Comparison of ENCODE assay signal across 9 mouse cellular contexts in the genomic region with DNA sequence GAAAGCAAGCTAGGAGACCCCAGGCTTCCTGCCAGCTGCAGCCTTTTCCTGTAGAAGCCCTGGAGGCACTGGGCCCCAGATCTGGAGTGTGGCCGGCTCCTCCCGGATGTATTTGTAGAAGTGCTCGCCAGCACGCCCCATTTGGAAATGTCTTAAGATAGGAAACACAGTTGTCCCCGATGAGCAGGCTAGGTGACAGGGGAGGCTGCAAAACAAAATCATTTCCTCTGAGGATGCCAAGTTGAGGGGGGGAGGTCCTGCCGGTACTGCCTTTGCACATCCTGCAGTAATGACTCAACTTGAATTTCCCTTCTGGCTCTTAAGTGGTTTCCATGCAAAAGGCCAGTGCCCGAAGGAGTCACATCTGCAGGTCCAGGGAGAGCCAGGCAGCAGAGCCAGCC.
DNase-seq lines count a peak whose midpoint lies in the region; ATAC-seq and TF ChIP-seq lines count a peak whose summit lies in the region.
"Had no signal": no experiment of that assay in that cellular context is flagged by ENCODE, and none has a peak within 500 bp of the region (broad histone marks: within the 10 kb centered on the region; RNA-seq: fewer than 3 reads in every experiment).

No protein-coding gene starts in this region.

- no peaks in the 10 kb centered on the region for H3K9me3 ChIP-seq in kidney, embryonic 14.5 days (ENCODE audit: control insufficient read depth, low read length)
- H3K9me3 ChIP-seq in stomach, postnatal 0 days (ENCODE audit: control insufficient read depth, low read length): no peaks in the 10 kb centered on the region

- no peak for TF ChIP-seq CTCF in stomach, postnatal 0 days (IDR thresholded peaks at IDR 0.05; ENCODE audit: low read depth)

- peak; percentile 7 for DNase-seq in ovary, postnatal 14 days (ENCODE audit: low spot score)
- no peak for DNase-seq in ovary, postnatal 36 days (ENCODE audit: low spot score)
- DNase-seq in gastrocnemius, postnatal 4 days (ENCODE audit: low spot score in 2 of 2): peak; percentile 21 to 23
- no peak for DNase-seq in stomach, postnatal 0 days (ENCODE audit: low spot score)
- no peak for DNase-seq in embryo, embryonic 10 days (ENCODE audit: low spot score)
- no peak for DNase-seq in frontal cortex, postnatal 14 days (ENCODE audit: low spot score in 2 of 2)
- DNase-seq in spleen, postnatal 14 days (ENCODE audit: low spot score in 2 of 2): no peak

- ATAC-seq in kidney, embryonic 14.5 days (ENCODE audit: low FRiP score, low TSS enrichment): no peak
- peak; percentile 13; the same call in 1 of the 2 replicates for ATAC-seq in stomach, postnatal 0 days (ENCODE audit: low FRiP score, low TSS enrichment)

- no peaks in the 10 kb centered on the region for H3K36me3 ChIP-seq in kidney, embryonic 14.5 days (ENCODE audit: control insufficient read depth, insufficient read depth, low read length)
- no peaks in the 10 kb centered on the region for H3K36me3 ChIP-seq in stomach, postnatal 0 days (ENCODE audit: control insufficient read depth, insufficient read depth, low read length)

- no peak for TF ChIP-seq EP300 in stomach, postnatal 0 days (optimal IDR thresholded peaks at IDR 0.05)

- H3K27ac ChIP-seq in kidney, embryonic 14.5 days (ENCODE audit: low read depth, low read length): peak overlapping the region; percentile 67
- H3K27ac ChIP-seq in stomach, postnatal 0 days (replicated peaks): no peak overlapping the region
- H3K27ac ChIP-seq: liver, embryonic 14.5 days had no signal

- no peak overlapping the region for H3K4me3 ChIP-seq in kidney, embryonic 14.5 days (ENCODE audit: low read length)
- H3K4me3 ChIP-seq in stomach, postnatal 0 days (ENCODE audit: low read depth, low read length): no peak overlapping the region

- 41% methylated on average over 7 of the region's 7 CpGs for WGBS in kidney, embryonic 14.5 days
- 64% methylated on average over 7 of the region's 7 CpGs for WGBS in stomach, postnatal 0 days

- peaks cover 12% of the 10 kb centered on the region; the same call in 1 of the 2 replicates for H3K4me1 ChIP-seq in kidney, embryonic 14.5 days (ENCODE audit: control insufficient read depth, insufficient read depth, low read length)
- H3K4me1 ChIP-seq in stomach, postnatal 0 days (replicated peaks; ENCODE audit: control insufficient read depth, insufficient read depth): no peaks in the 10 kb centered on the region

- no peak overlapping the region for H3K4me2 ChIP-seq in kidney, embryonic 14.5 days (replicated peaks; ENCODE audit: low read depth, low read length)
- no peak overlapping the region for H3K4me2 ChIP-seq in stomach, postnatal 0 days (replicated peaks; ENCODE audit: low read depth)

- no peak overlapping the region for H3K9ac ChIP-seq in kidney, embryonic 14.5 days (ENCODE audit: low read depth, low read length)
- no peak overlapping the region for H3K9ac ChIP-seq in stomach, postnatal 0 days (ENCODE audit: low read length)
- H3K9ac ChIP-seq: liver, embryonic 14.5 days had no signal

- H3K27me3 ChIP-seq in kidney, embryonic 14.5 days (ENCODE audit: control insufficient read depth, insufficient read depth, low read length): no peaks in the 10 kb centered on the region
- no peaks in the 10 kb centered on the region for H3K27me3 ChIP-seq in stomach, postnatal 0 days (ENCODE audit: control insufficient read depth, insufficient read depth, low read length)

Comparison
In these comparisons a context has a peak if more than half of its experiments do, and no peak if none do; other contexts are left out.
1. DNase-seq: peak in ovary, postnatal 14 days (single experiment) and gastrocnemius, postnatal 4 days (2 of 2); none in ovary, postnatal 36 days (single experiment), stomach, postnatal 0 days (single experiment), embryo, embryonic 10 days (single experiment), frontal cortex, postnatal 14 days (0 of 2) and spleen, postnatal 14 days (0 of 2).